Mouse (Mus musculus) C2C12 (cell line): ENCODE results near the gene Zfp575. TPM values are rescaled to one million over a fixed set of nuclear protein-coding genes. Genes with fewer than 3 reads are reported as not detected.

Source experiments
- H3K27me3 ChIP-seq: one replicate; pipeline ENCODE4 v1.6.1; 2011; ENCODE audit not compliant: control insufficient read depth, insufficient read depth, insufficient read length
- H3K36me3 ChIP-seq: one replicate; pipeline ENCODE4 v1.6.1; 2011; ENCODE audit not compliant: control insufficient read depth, insufficient read depth
- H3K4me3 ChIP-seq: one replicate; pipeline ENCODE4 v1.5.1; 2011; ENCODE audit warnings: mild to moderate bottlenecking, control low read depth; ENCODE audit not compliant: poor library complexity, insufficient read depth, severe bottlenecking
- H3K79me2 ChIP-seq: one replicate; pipeline ENCODE4 v1.6.1; 2011; ENCODE audit not compliant: control insufficient read depth, insufficient read depth
- H3K79me3 ChIP-seq: one replicate; pipeline ENCODE4 v1.6.1; 2011; ENCODE audit warnings: low read depth, control low read depth
- H3ac ChIP-seq: one replicate; pipeline ENCODE3; 2011; ENCODE audit warnings: low read depth; ENCODE audit not compliant: control insufficient read depth, insufficient read length
- CEBPB ChIP-seq: IDR thresholded peaks from one replicate; pipeline ENCODE4 v1.6.1; 2011; ENCODE audit warnings: low read depth, mild to moderate bottlenecking, control low read depth, moderate library complexity
- CTCF ChIP-seq: IDR thresholded peaks from one replicate; pipeline ENCODE4 v1.5.1; 2011; ENCODE audit not compliant: control insufficient read depth, insufficient read depth, insufficient read length
- FOSL1 ChIP-seq: IDR thresholded peaks from one replicate; pipeline ENCODE4 v1.8.0; 2011; ENCODE audit warnings: mild to moderate bottlenecking, low read length; ENCODE audit not compliant: poor library complexity, insufficient read depth, severe bottlenecking
- MAX ChIP-seq: IDR thresholded peaks from one replicate; pipeline ENCODE4 v1.6.1; 2011; ENCODE audit warnings: mild to moderate bottlenecking, control low read depth
- MYOD1 ChIP-seq: IDR thresholded peaks from one replicate; pipeline ENCODE4 v1.6.1; 2011; ENCODE audit warnings: low read depth; ENCODE audit not compliant: control insufficient read depth, insufficient read length
- MYOG ChIP-seq: IDR thresholded peaks from one replicate; pipeline ENCODE4 v1.6.1; 2011; ENCODE audit not compliant: control insufficient read depth, insufficient read length; ENCODE audit errors: extremely low read depth
- USF1 ChIP-seq: IDR thresholded peaks from one replicate; pipeline ENCODE4 v1.6.1; 2011; ENCODE audit warnings: low read depth, mild to moderate bottlenecking, control low read depth, moderate library complexity
- long read RNA-seq, 2 experiments: library from polyadenylated mRNA; unstranded; transcript quantifications; one replicate each; pipeline ENCODE4 v2.0.0; 2019 to 2020
- polyA plus RNA-seq: library from polyadenylated mRNA; unstranded; fragments of >200 nt; fragmentation: generic; extraction: Trizol; gene quantifications from one replicate; pipeline ENCODE4 v1.2.1, GENCODE M21; 2012; ENCODE audit warnings: missing spikeins

The Zfp575 gene
- 0.35 TPM for polyA plus RNA-seq
- long read RNA-seq, experiment 1 = 0 reads
- long read RNA-seq, experiment 2 = 0 reads

DNA sequence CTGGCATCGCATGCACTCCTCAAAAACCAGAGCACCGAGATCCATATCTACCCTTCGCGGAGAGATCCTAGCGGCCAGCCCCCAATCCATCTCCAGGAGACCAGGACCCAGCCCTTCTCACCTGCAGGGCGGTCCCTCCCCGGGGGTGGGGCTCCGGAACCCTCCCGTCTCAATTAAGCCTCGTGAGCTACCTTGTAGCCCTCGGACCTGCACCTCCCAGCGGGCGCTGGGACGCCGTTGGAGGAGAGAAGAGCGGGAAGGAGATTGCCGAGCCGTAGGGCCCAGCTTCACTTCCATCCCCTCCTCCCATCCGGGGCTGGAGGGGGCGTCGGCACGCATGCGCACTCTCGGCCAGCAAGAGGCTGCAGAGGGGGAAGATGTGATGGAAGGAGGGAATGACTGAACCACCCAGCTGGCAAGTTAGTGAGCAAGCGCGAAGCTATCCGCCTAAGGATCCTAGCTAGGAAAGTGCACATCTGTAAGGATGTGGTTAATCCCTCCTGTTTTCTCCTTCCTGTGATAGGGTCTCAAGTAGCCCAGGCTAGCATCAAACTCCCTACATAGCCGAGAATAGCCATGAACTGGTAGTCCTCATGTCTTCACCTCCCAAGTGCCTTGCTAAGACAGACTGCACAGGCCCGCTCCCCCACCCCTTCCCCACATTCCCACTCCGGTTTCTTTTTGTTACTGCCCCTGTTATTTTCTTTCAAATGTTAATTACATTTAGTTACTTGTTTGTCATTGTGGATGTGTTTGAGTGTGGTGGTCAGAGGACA, at the start of gene Zfp575, which contains the start of gene Ethe1:
Gene Zfp575, minus strand, starts transcription at position 312 of the 776 bp plus-strand sequence.
Gene Ethe1, plus strand, starts transcription at position 214 of the 776 bp plus-strand sequence.
- no peaks in the 10 kb centered on the region for H3K79me2 ChIP-seq
- no peak within 1 kb of the TSS for H3K4me3 ChIP-seq
- no peaks in the 10 kb centered on the region for H3K36me3 ChIP-seq
- H3K27me3 ChIP-seq = no peaks in the 10 kb centered on the region
- H3ac ChIP-seq = no peak within 1 kb of the TSS
- TF ChIP-seq CEBPB (no peak), MYOD1 (no peak), MAX (no peak), MYOG (no peak), FOSL1 (no peak)
- no peaks in the 10 kb centered on the region for H3K79me3 ChIP-seq

DNA sequence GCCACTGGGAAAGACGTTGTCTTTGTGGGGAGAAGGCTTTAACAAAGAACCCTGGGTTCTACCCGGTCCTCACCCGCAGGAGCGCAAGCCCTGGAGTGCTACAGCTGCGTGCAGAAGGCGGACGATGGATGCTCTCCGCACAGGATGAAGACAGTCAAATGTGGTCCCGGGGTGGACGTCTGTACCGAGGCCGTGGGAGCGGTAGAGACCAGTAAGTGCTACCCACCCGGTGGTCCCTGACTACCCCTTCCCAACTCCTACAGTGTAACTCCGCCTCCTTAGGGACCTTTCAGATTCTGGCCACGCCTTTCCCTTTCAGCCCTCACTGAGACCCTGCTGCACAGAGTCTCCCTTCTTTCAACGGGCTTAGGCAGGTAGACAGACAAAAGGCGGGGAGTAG, 49.6 kb upstream of the Zfp575 start:
- no peaks in the 10 kb centered on the region for H3K36me3 ChIP-seq
- no peaks in the 10 kb centered on the region for H3K79me3 ChIP-seq
- H3K79me2 ChIP-seq = no peaks in the 10 kb centered on the region
- H3ac ChIP-seq = no peak overlapping the region
- TF ChIP-seq USF1 = no peak
- no peak for TF ChIP-seq MAX
- TF ChIP-seq MYOG = no peak
- TF ChIP-seq MYOD1 = no peak
- TF ChIP-seq CEBPB = no peak
- no peak for TF ChIP-seq FOSL1
- no peak overlapping the region for H3K4me3 ChIP-seq
- H3K27me3 ChIP-seq = peaks cover 34% of the 10 kb centered on the region

DNA sequence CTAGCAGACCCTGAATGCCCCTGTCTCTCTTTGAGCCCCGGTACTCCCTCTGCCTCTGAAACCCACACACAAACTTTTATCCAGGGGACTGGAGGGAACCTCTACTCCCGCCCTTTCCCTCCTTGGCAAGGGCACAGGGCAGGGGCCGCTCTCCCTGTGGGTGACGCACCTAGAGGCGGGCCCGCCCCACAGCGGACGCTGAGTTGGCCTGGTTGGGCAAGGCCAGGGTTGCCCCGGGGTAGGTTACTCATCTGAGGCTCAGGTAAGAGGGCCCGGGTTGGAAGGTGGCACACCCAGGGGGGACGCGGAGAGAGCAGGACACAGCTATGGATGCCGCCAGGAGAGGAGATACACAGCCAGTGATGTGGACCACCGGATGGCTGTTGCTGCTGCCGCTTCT, 48.8 kb upstream of the Zfp575 start, which contains the start of gene Lypd3:
Gene Lypd3, plus strand, starts transcription at position 287 of the 400 bp plus-strand sequence.
- Histone ChIP-seq H3K36me3 (no peaks in the 10 kb centered on the region), H3K27me3 (peaks cover 34% of the 10 kb centered on the region), H3K79me3 (no peaks in the 10 kb centered on the region), H3K79me2 (no peaks in the 10 kb centered on the region), H3K4me3 (no peak within 1 kb of the TSS), H3ac (no peak within 1 kb of the TSS)
- no peak for TF ChIP-seq CEBPB
- no peak for TF ChIP-seq MAX
- TF ChIP-seq FOSL1 = no peak
- TF ChIP-seq CTCF = no peak
- no peak for TF ChIP-seq MYOG
- no peak for TF ChIP-seq MYOD1
- no peak for TF ChIP-seq USF1

DNA sequence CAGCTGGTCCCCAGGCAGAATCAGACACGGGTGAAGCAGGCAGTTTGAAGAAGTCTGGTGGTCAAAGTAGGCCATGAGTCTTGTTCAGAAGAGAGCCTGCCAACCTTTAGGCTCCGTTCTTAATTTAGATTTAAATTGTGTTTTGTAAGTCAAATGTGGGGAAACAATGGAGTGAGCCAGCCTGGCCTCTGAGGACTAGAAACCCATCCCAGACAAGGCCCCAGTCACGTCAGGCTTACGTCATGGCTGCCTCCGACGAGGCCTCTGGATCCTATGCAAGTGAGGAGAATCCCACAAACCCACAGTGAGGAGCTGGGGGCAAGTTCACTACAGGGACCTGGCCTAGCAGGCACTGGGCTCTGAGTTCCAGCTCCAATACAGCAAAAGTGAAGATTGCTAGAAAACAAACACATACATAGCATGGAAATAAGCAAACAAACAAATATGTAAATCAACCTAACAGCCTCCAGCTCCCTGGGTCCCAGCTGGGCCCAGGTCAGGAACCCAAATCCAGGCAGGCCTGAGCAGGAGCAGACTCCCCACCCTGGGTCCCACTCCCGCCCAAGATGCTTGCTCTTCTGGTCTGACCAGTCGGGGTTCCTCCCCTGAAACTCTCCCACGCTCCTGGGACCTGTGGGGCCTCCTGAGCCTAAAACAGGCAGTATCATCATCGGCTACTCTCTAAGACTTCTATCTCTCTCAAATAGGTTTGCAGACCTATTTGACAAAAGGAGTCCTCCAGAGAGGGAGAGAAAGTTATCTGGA, 42.9 kb upstream of the Zfp575 start:
- TF ChIP-seq MYOD1 = no peak
- no peak for TF ChIP-seq MYOG
- no peak for TF ChIP-seq CEBPB
- TF ChIP-seq CTCF = no peak
- TF ChIP-seq MAX = no peak
- no peak for TF ChIP-seq USF1
- no peak for TF ChIP-seq FOSL1

DNA sequence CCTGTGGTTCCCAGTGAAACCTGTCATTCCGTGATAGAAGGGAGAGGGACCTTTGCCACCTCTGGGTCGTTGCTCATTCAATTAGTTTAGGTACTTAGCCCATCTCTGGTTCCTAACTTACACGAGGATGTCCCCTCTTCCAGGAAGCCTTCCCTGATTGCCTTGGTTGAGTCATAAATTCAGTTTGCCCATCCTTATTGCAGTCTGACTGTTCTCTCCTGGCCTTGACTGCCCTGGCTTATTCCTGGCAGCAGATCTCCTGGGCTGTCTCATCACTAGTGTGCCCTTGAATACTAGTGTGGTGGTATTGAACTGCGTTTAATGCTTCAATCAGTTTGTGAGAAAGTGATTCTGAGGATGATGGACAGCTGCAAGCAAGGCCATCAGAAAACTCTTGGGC, 42.2 kb upstream of the Zfp575 start:
- TF ChIP-seq CEBPB (no peak), MAX (no peak), FOSL1 (no peak), CTCF (no peak), MYOD1 (no peak), MYOG (no peak)
- Histone ChIP-seq H3K36me3 (no peaks in the 10 kb centered on the region), H3ac (no peak overlapping the region), H3K79me2 (no peaks in the 10 kb centered on the region), H3K79me3 (no peaks in the 10 kb centered on the region), H3K4me3 (no peak overlapping the region), H3K27me3 (no peaks in the 10 kb centered on the region)

More for the DNA sequence above, 42.9 kb upstream of the Zfp575 start:
- Histone ChIP-seq H3K79me2 (no peaks in the 10 kb centered on the region), H3K27me3 (no peaks in the 10 kb centered on the region), H3K4me3 (no peak overlapping the region), H3K79me3 (no peaks in the 10 kb centered on the region), H3ac (no peak overlapping the region), H3K36me3 (no peaks in the 10 kb centered on the region)
